Mouse (Mus musculus) neural tube, embryonic 15.5 days (tissue): ENCODE data around the gene Carnmt1. TPM values are rescaled to one million over a fixed set of nuclear protein-coding genes. Genes with fewer than 3 reads are reported as not detected.

Experiments used
- ATAC-seq: fragments of 200-750 bp; cut with Nextera tagmentation; 2 replicates; pipeline ENCODE4 v1.8.0; 2017; ENCODE audit warnings: mild to moderate bottlenecking, moderate TSS enrichment, moderate library complexity; ENCODE audit not compliant: low FRiP score
- H3K27ac ChIP-seq: fragments of 300-500 bp; sonication (generic); replicated peaks from 2 replicates; pipeline ENCODE4 v1.5.1; 2015; ENCODE audit warnings: mild to moderate bottlenecking, inconsistent platforms
- H3K27me3 ChIP-seq: fragments of 300-500 bp; sonication (generic); replicated peaks from 2 replicates; pipeline ENCODE4 v1.6.1; 2015; ENCODE audit warnings: inconsistent platforms
- H3K36me3 ChIP-seq: fragments of 300-500 bp; sonication (generic); 2 replicates; pipeline ENCODE4 v1.6.1; 2015; ENCODE audit warnings: inconsistent platforms
- H3K4me1 ChIP-seq: fragments of 300-500 bp; sonication (generic); 2 replicates; pipeline ENCODE4 v1.6.1; 2015; ENCODE audit warnings: inconsistent platforms
- H3K4me2 ChIP-seq: fragments of 300-500 bp; sonication (generic); 2 replicates; pipeline ENCODE4 v1.6.1; 2015; ENCODE audit warnings: inconsistent platforms, mild to moderate bottlenecking, moderate library complexity
- H3K4me3 ChIP-seq: fragments of 300-500 bp; sonication (generic); replicated peaks from 2 replicates; pipeline ENCODE4 v1.5.1; 2015; ENCODE audit warnings: mild to moderate bottlenecking, inconsistent platforms
- H3K9ac ChIP-seq: fragments of 300-500 bp; sonication (generic); replicated peaks from 2 replicates; pipeline ENCODE4 v1.6.1; 2015; ENCODE audit warnings: mild to moderate bottlenecking, inconsistent platforms
- H3K9me3 ChIP-seq: fragments of 300-500 bp; sonication (generic); replicated peaks from 2 replicates; pipeline ENCODE4 v1.6.1; 2016; ENCODE audit warnings: inconsistent platforms
- WGBS: fragments of 180-500 bp; shearing (Covaris S2); methylation state at CpG from one replicate; pipeline ENCODE4 v1.1.7; 2015; ENCODE audit warnings: mixed read lengths; 5-methylcytosine and 5-hydroxymethylcytosine counted together
- polyA plus RNA-seq: library from polyadenylated mRNA; unstranded; fragments of >200 nt; fragmentation: Nextera tagmentation; extraction: Ambion mirVana; gene quantifications from 2 replicates; pipeline ENCODE4 v1.2.1, GENCODE M21; 2015

The Carnmt1 gene
- polyA plus RNA-seq, 1 experiment from 2014 or later = 12.7 TPM

DNA sequence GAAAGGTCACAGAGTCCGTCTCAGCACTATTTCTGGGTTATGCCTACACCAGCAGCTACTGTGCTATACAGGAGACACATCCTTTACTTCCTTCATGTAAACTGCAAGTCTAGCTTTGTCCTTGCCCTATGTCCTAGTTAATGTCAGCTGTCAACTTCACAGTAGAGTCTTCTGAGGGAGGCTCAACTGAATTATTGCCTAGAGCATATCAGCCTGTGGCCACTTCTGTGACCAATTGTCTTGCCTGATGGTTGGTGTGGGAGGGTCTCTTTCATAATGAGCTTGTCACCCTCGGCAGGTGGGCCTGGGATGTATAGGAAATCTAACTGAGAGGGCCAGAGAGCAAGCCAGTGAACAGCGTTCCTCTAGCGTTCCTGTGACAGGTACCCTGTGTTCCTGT, 27.2 kb upstream of the Carnmt1 start:
- 58% methylated on average over 4 of the region's 4 CpGs for WGBS
- no peak overlapping the region for H3K4me2 ChIP-seq
- no peak overlapping the region for H3K4me3 ChIP-seq
- no peaks in the 10 kb centered on the region for H3K27me3 ChIP-seq
- H3K36me3 ChIP-seq = no peaks in the 10 kb centered on the region
- no peaks in the 10 kb centered on the region for H3K9me3 ChIP-seq
- no peaks in the 10 kb centered on the region for H3K4me1 ChIP-seq
- no peak overlapping the region for H3K27ac ChIP-seq
- H3K9ac ChIP-seq = no peak overlapping the region
- no peak for ATAC-seq

DNA sequence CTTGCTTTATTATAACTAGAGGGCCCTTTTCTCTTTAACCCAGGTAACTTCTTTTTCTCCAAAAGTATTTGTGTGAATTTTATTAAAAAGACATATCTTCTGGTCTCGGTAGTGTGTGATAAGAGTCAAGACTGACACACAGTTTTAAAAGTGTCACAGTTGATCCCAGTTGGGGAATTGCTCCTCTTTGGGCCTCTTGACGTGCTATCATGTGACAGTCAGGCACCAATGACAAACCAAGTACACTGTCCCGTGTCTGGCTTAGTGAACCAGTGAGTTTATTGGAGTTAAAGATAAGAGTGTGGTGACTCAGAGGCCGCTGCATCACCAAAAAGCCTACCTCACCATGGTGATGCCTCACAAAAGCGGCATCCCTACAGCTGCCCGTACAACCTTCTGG, 26.5 kb upstream of the Carnmt1 start:
- Histone ChIP-seq H3K27me3 (no peaks in the 10 kb centered on the region), H3K9ac (no peak overlapping the region), H3K27ac (no peak overlapping the region), H3K36me3 (no peaks in the 10 kb centered on the region), H3K9me3 (no peaks in the 10 kb centered on the region), H3K4me2 (no peak overlapping the region), H3K4me1 (no peaks in the 10 kb centered on the region), H3K4me3 (no peak overlapping the region)
- no peak for ATAC-seq
- WGBS = 85% methylated on average over 6 of the region's 6 CpGs

DNA sequence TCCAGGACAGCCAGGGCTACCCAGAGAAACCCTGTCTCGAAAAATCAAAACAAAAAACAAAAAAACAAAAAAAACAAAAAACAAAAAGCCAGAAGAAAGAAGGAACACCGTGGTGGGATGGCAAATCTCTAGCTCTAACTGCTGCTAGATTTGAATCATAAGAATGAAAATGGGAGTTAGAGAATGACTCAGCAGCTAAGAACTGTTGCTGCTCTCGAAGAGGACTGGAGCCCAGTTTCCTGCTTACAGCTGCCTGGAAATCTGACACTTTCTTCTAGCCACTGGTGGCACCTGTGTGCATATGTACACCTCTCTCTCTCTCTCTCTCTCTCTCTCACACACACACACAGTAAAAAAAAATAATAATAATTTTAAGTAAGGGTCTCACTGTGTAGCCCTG, 24.2 kb upstream of the Carnmt1 start:
- H3K4me2 ChIP-seq = no peak overlapping the region
- H3K9me3 ChIP-seq = no peaks in the 10 kb centered on the region
- ATAC-seq = no peak
- H3K27ac ChIP-seq = no peak overlapping the region
- H3K9ac ChIP-seq = no peak overlapping the region
- WGBS = 77% methylated on average over 3 of the region's 3 CpGs
- no peaks in the 10 kb centered on the region for H3K4me1 ChIP-seq
- H3K4me3 ChIP-seq = no peak overlapping the region
- no peaks in the 10 kb centered on the region for H3K36me3 ChIP-seq
- H3K27me3 ChIP-seq = no peaks in the 10 kb centered on the region

DNA sequence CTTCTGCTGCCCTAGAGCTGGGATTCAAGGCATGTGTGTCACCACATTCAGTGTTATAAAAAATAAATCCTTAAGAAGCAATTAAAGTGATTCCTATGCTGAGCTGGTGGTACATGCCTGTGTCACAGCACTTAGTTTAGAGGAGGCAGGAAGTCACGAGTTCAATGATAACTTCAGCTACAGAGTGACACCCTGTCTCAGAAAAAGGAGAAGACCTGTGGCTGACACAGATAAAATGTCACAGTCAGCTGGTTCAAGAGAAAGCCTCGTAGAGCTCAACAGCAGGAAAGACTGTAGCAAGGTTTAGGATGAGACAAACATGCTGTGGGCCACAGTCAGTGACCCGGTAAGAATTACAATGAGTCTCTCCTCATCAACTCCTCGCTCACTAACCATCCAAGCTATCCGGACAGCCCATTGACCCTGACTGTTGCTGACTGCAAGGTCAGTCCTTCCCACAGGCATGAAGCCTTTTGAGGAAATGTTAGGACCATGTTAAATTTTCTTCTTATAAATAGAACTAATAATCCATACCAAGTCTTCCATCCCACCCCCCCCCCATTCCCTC, 23.6 kb upstream of the Carnmt1 start:
- Histone ChIP-seq H3K4me2 (no peak overlapping the region), H3K27ac (no peak overlapping the region), H3K9ac (no peak overlapping the region), H3K27me3 (no peaks in the 10 kb centered on the region), H3K4me1 (no peaks in the 10 kb centered on the region), H3K4me3 (no peak overlapping the region), H3K36me3 (no peaks in the 10 kb centered on the region), H3K9me3 (no peaks in the 10 kb centered on the region)
- 68% methylated on average over 5 of the region's 5 CpGs for WGBS
- no peak for ATAC-seq

DNA sequence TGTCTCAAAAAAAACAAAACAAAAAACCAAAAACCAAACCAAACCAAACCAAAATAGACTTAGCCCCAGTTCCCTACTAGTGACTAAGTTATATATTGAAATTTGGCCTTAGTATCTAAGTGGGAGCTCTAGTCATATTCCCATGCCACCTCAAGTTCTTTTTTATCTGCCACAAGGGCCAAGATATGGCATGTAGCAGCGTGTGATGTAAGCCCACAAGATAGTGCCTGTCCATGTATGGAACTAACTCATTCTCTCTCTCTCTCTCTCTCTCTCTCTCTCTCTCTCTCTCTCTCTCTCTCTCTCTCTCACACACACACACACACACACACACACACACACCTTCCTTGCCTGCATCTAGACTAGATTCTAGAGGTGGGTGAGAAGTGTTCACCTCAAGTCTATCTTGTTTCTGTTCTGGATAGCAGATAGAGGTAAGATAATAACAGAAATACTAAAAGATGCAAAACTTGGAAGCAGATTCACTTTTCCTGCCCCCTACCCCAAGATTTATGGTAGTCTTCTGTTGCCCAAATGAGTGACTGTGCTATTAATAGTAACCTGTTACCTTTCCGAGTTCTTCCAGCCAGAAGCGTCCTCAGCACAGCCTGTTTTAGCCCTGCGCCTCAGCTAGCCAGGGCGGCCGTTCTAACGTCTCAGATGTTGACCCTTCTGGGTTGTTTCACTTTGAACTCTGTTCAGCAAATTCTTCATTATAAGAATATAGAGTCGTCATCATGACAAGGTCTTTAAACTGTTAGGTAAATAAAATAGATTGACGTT, 22.6 kb upstream of the Carnmt1 start:
- ATAC-seq = no peak
- Histone ChIP-seq H3K4me3 (no peak overlapping the region), H3K27me3 (no peaks in the 10 kb centered on the region), H3K9ac (no peak overlapping the region), H3K9me3 (no peaks in the 10 kb centered on the region), H3K4me2 (no peak overlapping the region), H3K36me3 (no peaks in the 10 kb centered on the region), H3K4me1 (no peaks in the 10 kb centered on the region), H3K27ac (no peak overlapping the region)
- 80% methylated on average over 9 of the region's 9 CpGs for WGBS

DNA sequence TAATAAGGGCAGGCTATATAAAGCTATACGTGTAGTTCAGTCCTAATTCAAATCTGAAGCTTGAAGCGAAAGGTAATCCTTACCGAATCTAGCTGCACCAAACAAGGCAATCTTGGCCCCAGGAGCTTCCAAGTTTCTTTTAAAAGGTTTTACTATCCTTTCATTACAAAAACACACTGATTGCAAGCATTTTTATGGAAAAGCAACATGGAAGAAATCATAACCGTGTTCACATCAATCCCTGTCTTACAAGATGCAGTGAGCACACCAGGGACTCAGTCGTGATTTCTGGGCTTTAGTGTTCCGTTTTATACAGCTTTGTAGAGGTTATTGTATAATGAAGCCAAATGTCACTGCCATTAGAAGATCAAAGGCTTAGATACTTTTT, 22.0 kb upstream of the Carnmt1 start:
- Histone ChIP-seq H3K36me3 (no peaks in the 10 kb centered on the region), H3K27me3 (no peaks in the 10 kb centered on the region), H3K9me3 (no peaks in the 10 kb centered on the region), H3K4me2 (no peak overlapping the region), H3K27ac (no peak overlapping the region), H3K4me3 (no peak overlapping the region), H3K4me1 (no peaks in the 10 kb centered on the region), H3K9ac (no peak overlapping the region)
- no peak for ATAC-seq
- 88% methylated on average over 6 of the region's 6 CpGs for WGBS

DNA sequence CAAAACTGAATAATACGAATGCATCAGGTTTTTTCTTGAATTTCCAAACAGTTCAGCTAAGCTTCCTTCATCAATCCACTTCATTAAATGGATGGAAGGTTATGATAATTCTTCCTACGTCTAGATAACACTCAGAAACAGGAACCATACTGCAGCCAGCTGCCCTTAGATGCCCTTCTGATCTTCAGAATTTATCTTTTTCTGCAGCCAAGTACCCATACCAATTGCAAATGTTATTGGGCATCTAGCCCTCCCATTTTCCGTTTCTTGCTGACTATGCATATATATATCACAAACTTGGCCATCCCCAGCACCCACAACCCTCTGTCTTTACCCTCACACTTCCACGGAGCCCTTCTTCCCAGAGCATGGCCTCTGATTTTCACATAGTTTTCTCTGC, 20.6 kb upstream of the Carnmt1 start:
- H3K27ac ChIP-seq = no peak overlapping the region
- H3K4me1 ChIP-seq = no peaks in the 10 kb centered on the region
- H3K36me3 ChIP-seq = no peaks in the 10 kb centered on the region
- H3K4me2 ChIP-seq = no peak overlapping the region
- 89% methylated on average over 4 of the region's 4 CpGs for WGBS
- ATAC-seq = no peak
- H3K4me3 ChIP-seq = no peak overlapping the region
- no peaks in the 10 kb centered on the region for H3K9me3 ChIP-seq
- no peaks in the 10 kb centered on the region for H3K27me3 ChIP-seq
- H3K9ac ChIP-seq = no peak overlapping the region

DNA sequence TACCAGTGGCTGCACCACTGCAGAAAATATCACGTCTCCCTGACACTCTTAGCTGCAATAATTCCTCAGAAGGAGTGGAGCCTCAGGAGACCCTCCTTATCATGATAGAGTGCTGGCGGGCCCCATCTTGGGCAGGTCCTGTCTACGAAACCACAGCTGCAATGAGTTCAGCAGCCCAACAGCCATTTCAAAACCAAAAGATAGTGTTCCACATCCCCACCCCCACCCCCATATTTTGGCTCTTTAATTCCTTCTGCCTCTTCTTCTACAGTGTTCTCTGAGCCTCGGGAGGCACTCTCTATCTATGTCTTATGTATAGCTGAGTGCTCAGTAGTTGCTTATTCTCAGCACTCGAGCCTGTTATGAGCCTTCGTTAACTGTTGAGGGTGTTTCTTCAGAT, 20.1 kb upstream of the Carnmt1 start:
- WGBS = 80% methylated on average over 6 of the region's 6 CpGs
- H3K4me2 ChIP-seq = no peak overlapping the region
- H3K36me3 ChIP-seq = no peaks in the 10 kb centered on the region
- no peak overlapping the region for H3K27ac ChIP-seq
- no peaks in the 10 kb centered on the region for H3K4me1 ChIP-seq
- H3K9me3 ChIP-seq = no peaks in the 10 kb centered on the region
- no peak overlapping the region for H3K9ac ChIP-seq
- H3K27me3 ChIP-seq = no peaks in the 10 kb centered on the region
- ATAC-seq = no peak
- no peak overlapping the region for H3K4me3 ChIP-seq

DNA sequence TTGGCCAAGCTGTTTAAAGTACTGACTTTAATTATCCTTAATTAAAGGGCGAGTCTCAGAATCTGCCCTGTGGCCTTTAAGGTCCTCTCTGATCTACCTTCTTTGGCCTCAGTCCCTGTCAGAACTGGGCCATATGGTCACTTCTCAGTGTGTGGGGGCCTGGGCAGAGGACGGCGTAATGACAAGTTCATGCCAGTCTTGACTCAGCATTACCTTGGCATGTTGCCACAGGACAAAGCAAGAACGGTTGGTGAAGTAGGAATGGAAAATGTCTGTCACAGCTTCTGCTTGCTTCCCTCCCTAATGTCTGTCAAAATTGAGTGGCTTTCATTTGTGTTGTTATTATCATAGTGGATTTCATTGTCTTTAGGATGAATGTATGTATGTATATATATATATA, 18.0 kb upstream of the Carnmt1 start:
- Histone ChIP-seq H3K4me3 (no peak overlapping the region), H3K9ac (no peak overlapping the region), H3K27me3 (no peaks in the 10 kb centered on the region), H3K9me3 (no peaks in the 10 kb centered on the region), H3K27ac (no peak overlapping the region), H3K4me2 (no peak overlapping the region), H3K36me3 (no peaks in the 10 kb centered on the region), H3K4me1 (no peaks in the 10 kb centered on the region)
- 73% methylated on average over 4 of the region's 4 CpGs for WGBS
- no peak for ATAC-seq

DNA sequence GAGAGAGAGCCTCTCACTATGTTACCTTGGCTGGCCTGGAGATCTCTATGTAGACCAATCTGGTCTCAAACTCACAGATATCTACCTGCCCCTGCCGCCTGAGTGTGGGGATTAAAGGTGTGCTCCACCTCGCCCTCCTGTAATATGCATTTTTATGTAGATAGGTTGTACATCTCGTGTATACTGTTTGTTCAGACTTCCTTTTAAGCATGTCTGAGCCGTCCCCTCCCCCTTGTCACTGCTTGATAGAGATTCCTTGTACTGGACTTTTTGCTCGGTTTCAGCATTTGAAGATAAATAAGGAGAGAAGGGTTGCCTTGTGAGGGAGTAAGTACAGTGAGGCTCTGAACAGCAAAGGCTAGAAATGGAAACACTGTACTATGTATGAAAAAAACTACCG, 17.5 kb upstream of the Carnmt1 start:
- no peak overlapping the region for H3K27ac ChIP-seq
- 86% methylated on average over 6 of the region's 6 CpGs for WGBS
- ATAC-seq = no peak
- H3K9ac ChIP-seq = no peak overlapping the region
- H3K36me3 ChIP-seq = no peaks in the 10 kb centered on the region
- H3K4me3 ChIP-seq = no peak overlapping the region
- no peaks in the 10 kb centered on the region for H3K9me3 ChIP-seq
- H3K4me2 ChIP-seq = no peak overlapping the region
- H3K27me3 ChIP-seq = no peaks in the 10 kb centered on the region
- no peaks in the 10 kb centered on the region for H3K4me1 ChIP-seq

DNA sequence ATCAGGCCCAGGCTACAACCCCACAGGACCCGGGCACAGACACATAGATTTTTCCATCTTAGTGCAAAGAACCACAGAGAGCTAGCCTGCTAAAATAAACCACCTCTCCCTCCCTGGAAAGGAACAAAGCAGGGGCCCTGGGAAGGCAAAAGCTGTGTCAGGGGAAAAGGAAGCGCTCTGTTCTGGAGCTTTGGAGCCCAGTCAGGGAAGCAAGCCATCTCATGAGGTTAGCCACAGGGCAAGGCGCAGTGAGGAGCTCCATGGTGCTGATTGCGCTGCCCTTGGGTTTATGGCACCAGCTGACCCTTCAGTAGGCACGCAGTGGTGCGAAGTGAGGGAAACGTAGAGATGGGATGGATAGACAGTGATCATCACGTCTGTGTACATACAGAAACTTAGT, 16.2 kb upstream of the Carnmt1 start:
- Histone ChIP-seq H3K4me2 (no peak overlapping the region), H3K9me3 (no peaks in the 10 kb centered on the region), H3K4me1 (no peaks in the 10 kb centered on the region), H3K27me3 (no peaks in the 10 kb centered on the region), H3K4me3 (no peak overlapping the region), H3K36me3 (no peaks in the 10 kb centered on the region), H3K9ac (no peak overlapping the region), H3K27ac (no peak overlapping the region)
- no peak for ATAC-seq
- 87% methylated on average over 8 of the region's 8 CpGs for WGBS

DNA sequence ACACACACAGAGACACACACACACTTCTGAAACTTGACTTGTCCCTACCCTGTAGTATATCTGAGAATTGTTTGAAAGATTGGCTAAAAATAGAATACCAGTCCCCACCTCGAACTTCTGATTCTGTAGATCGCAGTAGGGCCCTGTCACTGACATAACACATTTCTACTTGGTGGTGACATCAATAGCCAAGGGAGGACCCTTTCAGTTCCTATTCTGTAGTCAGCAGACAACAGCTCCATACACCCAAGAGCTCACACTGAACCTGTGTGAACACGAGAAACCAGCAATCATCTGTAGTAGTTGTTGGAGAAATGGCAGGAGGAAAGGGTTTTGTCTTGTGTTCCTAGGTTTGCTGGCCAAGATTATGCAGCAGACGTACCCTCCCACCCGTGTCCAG, 15.6 kb upstream of the Carnmt1 start:
- no peak overlapping the region for H3K9ac ChIP-seq
- H3K4me2 ChIP-seq = no peak overlapping the region
- no peaks in the 10 kb centered on the region for H3K27me3 ChIP-seq
- H3K4me1 ChIP-seq = no peaks in the 10 kb centered on the region
- no peaks in the 10 kb centered on the region for H3K36me3 ChIP-seq
- H3K27ac ChIP-seq = no peak overlapping the region
- H3K9me3 ChIP-seq = no peaks in the 10 kb centered on the region
- H3K4me3 ChIP-seq = no peak overlapping the region
- no peak for ATAC-seq
- 90% methylated on average over 5 of the region's 5 CpGs for WGBS
